Mouse (Mus musculus): ENCODE measurements around the gene Hspb7. TPM values are rescaled to one million over a fixed set of nuclear protein-coding genes. Genes with fewer than 3 reads are reported as not detected.

The Hspb7 gene
- polyA plus RNA-seq, 1 experiment from 2014 or later: 5.6 TPM

- no peak for ATAC-seq (ENCODE audit: insufficient read depth, low FRiP score)
- H3K36me3 ChIP-seq (ENCODE audit: control insufficient read depth, insufficient read depth, low read length): no peaks in the 10 kb centered on the region
- no peak overlapping the region for H3K27ac ChIP-seq (ENCODE audit: low read length)
- no peak overlapping the region for H3K9ac ChIP-seq (ENCODE audit: low read length)
- WGBS: 75% methylated on average over 12 of the region's 12 CpGs
- H3K27me3 ChIP-seq (ENCODE audit: control insufficient read depth, insufficient read depth, low read length): no peaks in the 10 kb centered on the region
- H3K4me3 ChIP-seq (replicated peaks; ENCODE audit: low read length): no peak overlapping the region
- H3K4me1 ChIP-seq (ENCODE audit: control insufficient read depth, insufficient read depth, low read length): peaks cover 4% of the 10 kb centered on the region
- no peaks in the 10 kb centered on the region for H3K9me3 ChIP-seq (replicated peaks; ENCODE audit: control insufficient read depth, low read length)
- no peak overlapping the region for H3K4me2 ChIP-seq (ENCODE audit: low read depth, low read length)
Observed at GRCm38 (mm10) chr4:141391293-141391692, 29.3 kb upstream of the Hspb7 start.

GRCm38 (mm10) chr4:141394751-141395150 lies 25.8 kb upstream of the Hspb7 start:
- no peak overlapping the region for H3K27ac ChIP-seq (ENCODE audit: low read length)
- H3K36me3 ChIP-seq (ENCODE audit: control insufficient read depth, insufficient read depth, low read length): no peaks in the 10 kb centered on the region
- H3K27me3 ChIP-seq (ENCODE audit: control insufficient read depth, insufficient read depth, low read length): no peaks in the 10 kb centered on the region
- H3K4me2 ChIP-seq (ENCODE audit: low read depth, low read length): peak overlapping the region; percentile 36
- H3K9me3 ChIP-seq (replicated peaks; ENCODE audit: control insufficient read depth, low read length): no peaks in the 10 kb centered on the region
- peak overlapping the region; percentile 54 for H3K9ac ChIP-seq (ENCODE audit: low read length)
- WGBS: 20% methylated on average over 16 of the region's 16 CpGs
- peak overlapping the region; percentile 8 for H3K4me3 ChIP-seq (replicated peaks; ENCODE audit: low read length)
- peaks cover 4% of the 10 kb centered on the region for H3K4me1 ChIP-seq (ENCODE audit: control insufficient read depth, insufficient read depth, low read length)
- no peak for ATAC-seq (ENCODE audit: insufficient read depth, low FRiP score)

GRCm38 (mm10) chr4:141397861-141398260 lies 22.7 kb upstream of the Hspb7 start:
- Histone ChIP-seq H3K4me3 (replicated peaks; ENCODE audit: low read length) (no peak overlapping the region), H3K4me2 (ENCODE audit: low read depth, low read length) (no peak overlapping the region), H3K9ac (ENCODE audit: low read length) (no peak overlapping the region), H3K9me3 (replicated peaks; ENCODE audit: control insufficient read depth, low read length) (no peaks in the 10 kb centered on the region), H3K36me3 (ENCODE audit: control insufficient read depth, insufficient read depth, low read length) (no peaks in the 10 kb centered on the region), H3K27ac (ENCODE audit: low read length) (no peak overlapping the region), H3K27me3 (ENCODE audit: control insufficient read depth, insufficient read depth, low read length) (no peaks in the 10 kb centered on the region), H3K4me1 (ENCODE audit: control insufficient read depth, insufficient read depth, low read length) (peaks cover 4% of the 10 kb centered on the region)
- 74% methylated on average over 12 of the region's 12 CpGs for WGBS
- no peak for ATAC-seq (ENCODE audit: insufficient read depth, low FRiP score)

GRCm38 (mm10) chr4:141398545-141398944 lies 22.0 kb upstream of the Hspb7 start, which contains the start of gene Clcnka:
Gene Clcnka (minus strand): TSS chr4:141398724.
- no peak within 1 kb of the TSS for H3K27ac ChIP-seq (ENCODE audit: low read length)
- H3K4me2 ChIP-seq (ENCODE audit: low read depth, low read length): no peak within 1 kb of the TSS
- H3K9ac ChIP-seq (ENCODE audit: low read length): no peak within 1 kb of the TSS
- H3K9me3 ChIP-seq (replicated peaks; ENCODE audit: control insufficient read depth, low read length): no peaks in the 10 kb centered on the region
- H3K27me3 ChIP-seq (ENCODE audit: control insufficient read depth, insufficient read depth, low read length): peaks cover under 1% of the 10 kb centered on the region; the same call in 1 of the 2 replicates
- WGBS: 50% methylated on average over 12 of the region's 12 CpGs
- no peak within 1 kb of the TSS for H3K4me3 ChIP-seq (replicated peaks; ENCODE audit: low read length)
- peaks cover 4% of the 10 kb centered on the region for H3K4me1 ChIP-seq (ENCODE audit: control insufficient read depth, insufficient read depth, low read length)
- no peaks in the 10 kb centered on the region for H3K36me3 ChIP-seq (ENCODE audit: control insufficient read depth, insufficient read depth, low read length)
- ATAC-seq (ENCODE audit: insufficient read depth, low FRiP score): no peak

- WGBS: 87% methylated on average over 15 of the region's 15 CpGs
- Histone ChIP-seq H3K36me3 (ENCODE audit: control insufficient read depth, insufficient read depth, low read length) (no peaks in the 10 kb centered on the region), H3K27ac (ENCODE audit: low read length) (no peak overlapping the region), H3K9ac (ENCODE audit: low read length) (no peak overlapping the region), H3K4me3 (replicated peaks; ENCODE audit: low read length) (no peak overlapping the region), H3K4me2 (ENCODE audit: low read depth, low read length) (no peak overlapping the region), H3K4me1 (ENCODE audit: control insufficient read depth, insufficient read depth, low read length) (peaks cover 8% of the 10 kb centered on the region), H3K27me3 (ENCODE audit: control insufficient read depth, insufficient read depth, low read length) (peaks cover 7% of the 10 kb centered on the region; the same call in 1 of the 2 replicates), H3K9me3 (replicated peaks; ENCODE audit: control insufficient read depth, low read length) (no peaks in the 10 kb centered on the region)
- ATAC-seq (ENCODE audit: insufficient read depth, low FRiP score): no peak
Observed at GRCm38 (mm10) chr4:141400171-141400570, 20.4 kb upstream of the Hspb7 start.

GRCm38 (mm10) chr4:141404518-141405313 lies 15.9 kb upstream of the Hspb7 start:
- peak; percentile 61 for ATAC-seq (ENCODE audit: insufficient read depth, low FRiP score)
- H3K4me2 ChIP-seq (ENCODE audit: low read depth, low read length): peak overlapping the region; percentile 45
- peaks cover 7% of the 10 kb centered on the region; the same call in 1 of the 2 replicates for H3K27me3 ChIP-seq (ENCODE audit: control insufficient read depth, insufficient read depth, low read length)
- WGBS: 14% methylated on average over 15 of the region's 15 CpGs
- H3K9ac ChIP-seq (ENCODE audit: low read length): peak overlapping the region; percentile 70
- H3K27ac ChIP-seq (ENCODE audit: low read length): no peak overlapping the region
- no peaks in the 10 kb centered on the region for H3K36me3 ChIP-seq (ENCODE audit: control insufficient read depth, insufficient read depth, low read length)
- peak overlapping the region; percentile 18 for H3K4me3 ChIP-seq (replicated peaks; ENCODE audit: low read length)
- H3K4me1 ChIP-seq (ENCODE audit: control insufficient read depth, insufficient read depth, low read length): peaks cover 11% of the 10 kb centered on the region
- H3K9me3 ChIP-seq (replicated peaks; ENCODE audit: control insufficient read depth, low read length): no peaks in the 10 kb centered on the region

- Histone ChIP-seq H3K27ac (ENCODE audit: low read length) (no peak overlapping the region), H3K27me3 (ENCODE audit: control insufficient read depth, insufficient read depth, low read length) (peaks cover 7% of the 10 kb centered on the region; the same call in 1 of the 2 replicates), H3K36me3 (ENCODE audit: control insufficient read depth, insufficient read depth, low read length) (no peaks in the 10 kb centered on the region), H3K9me3 (replicated peaks; ENCODE audit: control insufficient read depth, low read length) (no peaks in the 10 kb centered on the region), H3K4me2 (ENCODE audit: low read depth, low read length) (no peak overlapping the region), H3K4me3 (replicated peaks; ENCODE audit: low read length) (no peak overlapping the region), H3K9ac (ENCODE audit: low read length) (no peak overlapping the region), H3K4me1 (ENCODE audit: control insufficient read depth, insufficient read depth, low read length) (peaks cover 11% of the 10 kb centered on the region)
- no peak for ATAC-seq (ENCODE audit: insufficient read depth, low FRiP score)
- 84% methylated on average over 3 of the region's 3 CpGs for WGBS
Observed at GRCm38 (mm10) chr4:141405314-141405622, 15.3 kb upstream of the Hspb7 start.

- H3K36me3 ChIP-seq (ENCODE audit: control insufficient read depth, insufficient read depth, low read length): no peaks in the 10 kb centered on the region
- WGBS: 36% methylated on average over 14 of the region's 14 CpGs
- peaks cover 7% of the 10 kb centered on the region; the same call in 1 of the 2 replicates for H3K27me3 ChIP-seq (ENCODE audit: control insufficient read depth, insufficient read depth, low read length)
- peaks cover 11% of the 10 kb centered on the region for H3K4me1 ChIP-seq (ENCODE audit: control insufficient read depth, insufficient read depth, low read length)
- ATAC-seq (ENCODE audit: insufficient read depth, low FRiP score): peak; percentile 36; the same call in 1 of the 2 replicates
- H3K27ac ChIP-seq (ENCODE audit: low read length): no peak overlapping the region
- no peak overlapping the region for H3K4me3 ChIP-seq (replicated peaks; ENCODE audit: low read length)
- H3K9me3 ChIP-seq (replicated peaks; ENCODE audit: control insufficient read depth, low read length): no peaks in the 10 kb centered on the region
- no peak overlapping the region for H3K4me2 ChIP-seq (ENCODE audit: low read depth, low read length)
- H3K9ac ChIP-seq (ENCODE audit: low read length): no peak overlapping the region
Observed at GRCm38 (mm10) chr4:141406516-141407299, 13.9 kb upstream of the Hspb7 start.

- Histone ChIP-seq H3K4me3 (replicated peaks; ENCODE audit: low read length) (no peak overlapping the region), H3K9me3 (replicated peaks; ENCODE audit: control insufficient read depth, low read length) (no peaks in the 10 kb centered on the region), H3K4me1 (ENCODE audit: control insufficient read depth, insufficient read depth, low read length) (peaks cover 11% of the 10 kb centered on the region), H3K36me3 (ENCODE audit: control insufficient read depth, insufficient read depth, low read length) (no peaks in the 10 kb centered on the region), H3K4me2 (ENCODE audit: low read depth, low read length) (no peak overlapping the region), H3K27me3 (ENCODE audit: control insufficient read depth, insufficient read depth, low read length) (peaks cover 6% of the 10 kb centered on the region; the same call in 1 of the 2 replicates), H3K27ac (ENCODE audit: low read length) (no peak overlapping the region), H3K9ac (ENCODE audit: low read length) (no peak overlapping the region)
- WGBS: 90% methylated on average over 3 of the region's 3 CpGs
- no peak for ATAC-seq (ENCODE audit: insufficient read depth, low FRiP score)
Observed at GRCm38 (mm10) chr4:141408577-141408976, 12.0 kb upstream of the Hspb7 start.
